Mouse (Mus musculus) embryonic fibroblast, embryonic 13.5 days (primary cell): ENCODE results near the gene Gprc5c.

ENCODE experiments used
- CTCF ChIP-seq: IDR thresholded peaks from 2 replicates; pipeline ENCODE4 v1.5.1; 2011; ENCODE audit warnings: mild to moderate bottlenecking, control low read depth, low read length, moderate library complexity, borderline replicate concordance; ENCODE audit not compliant: insufficient read depth
- POLR2A ChIP-seq: IDR thresholded peaks from 2 replicates; pipeline ENCODE4 v1.6.1; 2011; ENCODE audit warnings: low read depth, mild to moderate bottlenecking, control low read depth, low read length, moderate library complexity

DNA sequence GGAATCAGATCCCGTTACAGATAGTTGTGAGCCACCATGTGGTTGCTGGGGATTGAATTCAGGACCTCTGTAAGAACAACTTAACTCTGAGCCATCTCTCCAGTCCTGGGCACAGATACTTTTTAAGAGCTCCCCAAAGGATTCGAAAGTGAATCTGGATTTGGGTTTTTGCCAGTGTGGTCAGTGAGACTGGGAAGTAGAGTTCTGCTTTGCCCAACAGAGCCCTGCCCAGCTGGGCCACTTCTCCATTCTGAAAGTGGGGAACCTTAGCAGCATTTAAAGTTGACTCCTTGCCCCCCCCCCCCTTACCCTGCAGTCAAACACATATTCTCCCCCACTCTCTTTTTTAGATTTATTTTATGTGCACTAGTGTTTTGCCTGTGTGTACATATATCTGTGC is 28.7 kb downstream of the Gprc5c start:
- TF ChIP-seq POLR2A: no peak
- TF ChIP-seq CTCF: no peak
